Mouse (Mus musculus) kidney, adult 18-20 months (tissue): ENCODE measurements at regions not wholly inside any gene's neighbourhood (a gene's known extent, or its start where the extent isn't known, plus 50 kb on each side); places are given as distances from the start of the nearest gene placed in this dataset.

Experiments
- DNase-seq: peaks from one replicate; pipeline ENCODE4 v3.0.0; 2021

GRCm38 (mm10) chr4:55921217-55921616, 389.0 kb upstream of the Klf4 start:
- no peak for DNase-seq

GRCm38 (mm10) chr4:55894116-55894885, 362.0 kb upstream of the Klf4 start:
- DNase-seq, result no peak

- DNase-seq, result no peak
These were observed 359.4 kb upstream of the Klf4 start for GRCm38 (mm10) chr4:55891656-55892055.

- DNase-seq, result no peak
These were observed 355.3 kb upstream of the Klf4 start for GRCm38 (mm10) chr4:55887581-55887980.

GRCm38 (mm10) chr4:55882541-55882940, 350.3 kb upstream of the Klf4 start:
- no peak for DNase-seq

- DNase-seq, result no peak
These were observed 343.0 kb upstream of the Klf4 start for GRCm38 (mm10) chr4:55875304-55875703.

- DNase-seq, result peak; percentile 5
These were observed 342.6 kb upstream of the Klf4 start for GRCm38 (mm10) chr4:55874875-55875274.

- DNase-seq, result no peak
These were observed 342.0 kb upstream of the Klf4 start for GRCm38 (mm10) chr4:55874276-55874675.

- no peak for DNase-seq
These were observed 327.8 kb upstream of the Klf4 start for GRCm38 (mm10) chr4:55860055-55860454.

GRCm38 (mm10) chr4:55859211-55859761, 327.0 kb upstream of the Klf4 start:
- no peak for DNase-seq

GRCm38 (mm10) chr4:55851430-55851829, 319.2 kb upstream of the Klf4 start:
- no peak for DNase-seq

GRCm38 (mm10) chr4:55851027-55851426, 318.8 kb upstream of the Klf4 start:
- no peak for DNase-seq

- DNase-seq, result no peak
These were observed 311.6 kb upstream of the Klf4 start for GRCm38 (mm10) chr4:55843727-55844401.

- no peak for DNase-seq
These were observed 306.3 kb upstream of the Klf4 start for GRCm38 (mm10) chr4:55838568-55838967.

- DNase-seq, result no peak
These were observed 291.9 kb upstream of the Klf4 start for GRCm38 (mm10) chr4:55824047-55824760.

GRCm38 (mm10) chr4:55823583-55823982, 291.3 kb upstream of the Klf4 start:
- DNase-seq, result no peak

- DNase-seq, result no peak
These were observed 285.0 kb upstream of the Klf4 start for GRCm38 (mm10) chr4:55817035-55817818.

GRCm38 (mm10) chr4:55815832-55816231, 283.6 kb upstream of the Klf4 start:
- no peak for DNase-seq

GRCm38 (mm10) chr4:55812846-55813245, 280.6 kb upstream of the Klf4 start:
- no peak for DNase-seq

- no peak for DNase-seq
These were observed 279.4 kb upstream of the Klf4 start for GRCm38 (mm10) chr4:55811656-55812055.

GRCm38 (mm10) chr4:55808501-55808900, 276.2 kb upstream of the Klf4 start:
- no peak for DNase-seq

- DNase-seq, result no peak
These were observed 274.5 kb upstream of the Klf4 start for GRCm38 (mm10) chr4:55806799-55807198.
